Mouse (Mus musculus) left cerebral cortex, adult 9 months (tissue): ENCODE measurements at regions not wholly inside any gene's neighbourhood (a gene's known extent, or its start where the extent isn't known, plus 50 kb on each side); places are given as distances from the start of the nearest gene placed in this dataset.
"Not testable (repeated sequence)": the region's sequence is repeated elsewhere in the genome, so short reads cannot be mapped to it uniquely, and the experiment has no call there.

ENCODE experiments used
- DNase-seq, 2 experiments: peaks; one replicate each; pipeline ENCODE4 v3.0.0; 2022; ENCODE audit warnings: low spot score in 2 of 2

GRCm38 (mm10) chr12:25462690-25463089, 365.8 kb upstream of the Id2 start:
- not testable (repeated sequence) for DNase-seq

GRCm38 (mm10) chr12:25455281-25455989, 358.5 kb upstream of the Id2 start:
- DNase-seq: no peak

- DNase-seq: no peak
Observed at GRCm38 (mm10) chr12:25453356-25453755, 356.4 kb upstream of the Id2 start.

GRCm38 (mm10) chr12:25451156-25451555, 354.2 kb upstream of the Id2 start:
- no peak for DNase-seq

- DNase-seq: no peak
Observed at GRCm38 (mm10) chr12:25444355-25444754, 347.4 kb upstream of the Id2 start.

- DNase-seq: no peak
Observed at GRCm38 (mm10) chr12:25439029-25439551, 342.1 kb upstream of the Id2 start.

- DNase-seq: no peak
Observed at GRCm38 (mm10) chr12:25438217-25439028, 341.5 kb upstream of the Id2 start.

- DNase-seq: no peak
Observed at GRCm38 (mm10) chr12:25437556-25437955, 340.6 kb upstream of the Id2 start.

GRCm38 (mm10) chr12:25436220-25436911, 339.4 kb upstream of the Id2 start:
- DNase-seq: no peak

- no peak for DNase-seq
Observed at GRCm38 (mm10) chr12:25432796-25433195, 335.9 kb upstream of the Id2 start.

- DNase-seq: no peak
Observed at GRCm38 (mm10) chr12:25430911-25431310, 334.0 kb upstream of the Id2 start.

GRCm38 (mm10) chr12:25427911-25428642, 331.1 kb upstream of the Id2 start:
- no peak for DNase-seq

GRCm38 (mm10) chr12:25417336-25417735, 320.4 kb upstream of the Id2 start:
- DNase-seq: no peak

- no peak for DNase-seq
Observed at GRCm38 (mm10) chr12:25416571-25416970, 319.6 kb upstream of the Id2 start.

- DNase-seq: no peak
Observed at GRCm38 (mm10) chr12:25415641-25416040, 318.7 kb upstream of the Id2 start.

- DNase-seq: no peak
Observed at GRCm38 (mm10) chr12:25415232-25415631, 318.3 kb upstream of the Id2 start.

- no peak for DNase-seq
Observed at GRCm38 (mm10) chr12:25407301-25407700, 310.4 kb upstream of the Id2 start.

GRCm38 (mm10) chr12:25400326-25400725, 303.4 kb upstream of the Id2 start:
- no peak for DNase-seq

GRCm38 (mm10) chr12:25398726-25399125, 301.8 kb upstream of the Id2 start:
- DNase-seq: no peak

GRCm38 (mm10) chr12:25394326-25394725, 297.4 kb upstream of the Id2 start:
- no peak for DNase-seq

- DNase-seq: no peak
Observed at GRCm38 (mm10) chr12:25393501-25393900, 296.6 kb upstream of the Id2 start.

- DNase-seq: no peak
Observed at GRCm38 (mm10) chr12:25389202-25389601, 292.3 kb upstream of the Id2 start.
